Comparison of ENCODE assay signal across 21 mouse cellular contexts in genomic region chr17:69194599-69194998, GRCm38 (mm10).
DNase-seq lines count a peak whose midpoint lies in the region; ATAC-seq lines count a peak whose summit lies in the region.
"Had no signal": no experiment of that assay in that cellular context is flagged by ENCODE, and none has a peak within 500 bp of the region (broad histone marks: within the 10 kb centered on the region; RNA-seq: fewer than 3 reads in every experiment).

No protein-coding gene starts in this region.

- DNase-seq in neural tube, embryonic 11.5 days (ENCODE audit: low spot score) = no peak
- DNase-seq in neural tube, embryonic 10.5 days (ENCODE audit: extremely low spot score, low spot score) = no peak
- DNase-seq in frontal cortex, postnatal 36 days (ENCODE audit: low spot score in 2 of 2) = no peak
- no peak for DNase-seq in cerebellum, adult 8-10 months
- DNase-seq: adrenal gland, postnatal 25 days; cerebellum, adult 11 months; cerebellum, postnatal 14 days; embryo, embryonic 11 days; gastrocnemius, postnatal 10 days; heart, adult 11 months; heart, postnatal 14 days; kidney, adult 8-10 months; kidney, postnatal 14 days; lung, adult 2 months; thymus, postnatal 25 days had no signal

- no peaks in the 10 kb centered on the region for H3K9me3 ChIP-seq in heart, embryonic 12.5 days (replicated peaks)
- H3K9me3 ChIP-seq in heart, embryonic 11.5 days (replicated peaks; ENCODE audit: control insufficient read depth, low read length) = no peaks in the 10 kb centered on the region
- H3K9me3 ChIP-seq in neural tube, embryonic 11.5 days (ENCODE audit: control insufficient read depth, low read length) = no peaks in the 10 kb centered on the region
- no peaks in the 10 kb centered on the region for H3K9me3 ChIP-seq in midbrain, embryonic 13.5 days

- H3K27ac ChIP-seq in heart, embryonic 12.5 days (ENCODE audit: poor library complexity, severe bottlenecking) = 0 out of 2 replicates have a peak overlapping the region, but pooled peaks have one; percentile 24
- H3K27ac ChIP-seq in heart, embryonic 11.5 days (ENCODE audit: low read depth, low read length) = no peak overlapping the region
- H3K27ac ChIP-seq in neural tube, embryonic 11.5 days (ENCODE audit: low read depth, low read length) = no peak overlapping the region
- peak overlapping the region; percentile 80 for H3K27ac ChIP-seq in midbrain, embryonic 13.5 days

- no peak for ATAC-seq in heart, embryonic 12.5 days (ENCODE audit: insufficient number of reproducible peaks, low FRiP score)
- no peak for ATAC-seq in heart, embryonic 11.5 days (replicated peaks; ENCODE audit: insufficient number of reproducible peaks, low FRiP score, low TSS enrichment)
- ATAC-seq in neural tube, embryonic 11.5 days (ENCODE audit: insufficient read depth, low FRiP score, low TSS enrichment) = peak; percentile 52
- no peak for ATAC-seq in midbrain, embryonic 13.5 days
- ATAC-seq: inflammation-experienced regulatory T-cells, adult 6 months had no signal

- H3K9ac ChIP-seq in heart, embryonic 12.5 days = no peak overlapping the region
- H3K9ac ChIP-seq in heart, embryonic 11.5 days (ENCODE audit: low read depth, low read length) = no peak overlapping the region
- H3K9ac ChIP-seq in neural tube, embryonic 11.5 days (ENCODE audit: low read length) = no peak overlapping the region
- H3K9ac ChIP-seq in midbrain, embryonic 13.5 days (replicated peaks) = no peak overlapping the region

- WGBS in heart, embryonic 12.5 days = 60% methylated on average over 3 of the region's 3 CpGs
- WGBS in heart, embryonic 11.5 days (ENCODE audit: insufficient replicate concordance) = 63% methylated on average over 3 of the region's 3 CpGs
- WGBS in neural tube, embryonic 11.5 days = 18% methylated on average over 3 of the region's 3 CpGs
- WGBS in midbrain, embryonic 13.5 days = 17% methylated on average over 3 of the region's 3 CpGs

- no peaks in the 10 kb centered on the region for H3K36me3 ChIP-seq in heart, embryonic 12.5 days
- H3K36me3 ChIP-seq in heart, embryonic 11.5 days (ENCODE audit: control insufficient read depth, insufficient read depth, low read length) = no peaks in the 10 kb centered on the region
- no peaks in the 10 kb centered on the region for H3K36me3 ChIP-seq in neural tube, embryonic 11.5 days (ENCODE audit: control insufficient read depth, insufficient read depth, low read length)
- H3K36me3 ChIP-seq in midbrain, embryonic 13.5 days = no peaks in the 10 kb centered on the region
- H3K36me3 ChIP-seq: G1E had no signal

- H3K4me3 ChIP-seq in heart, embryonic 12.5 days = no peak overlapping the region
- no peak overlapping the region for H3K4me3 ChIP-seq in heart, embryonic 11.5 days (ENCODE audit: low read depth, low read length)
- H3K4me3 ChIP-seq in neural tube, embryonic 11.5 days (ENCODE audit: low read depth, low read length) = no peak overlapping the region
- H3K4me3 ChIP-seq in midbrain, embryonic 13.5 days (replicated peaks) = no peak overlapping the region
- H3K4me3 ChIP-seq: megakaryocyte, embryonic 14.5 days had no signal

- peaks cover 68% of the 10 kb centered on the region for H3K4me1 ChIP-seq in heart, embryonic 12.5 days (replicated peaks)
- H3K4me1 ChIP-seq in heart, embryonic 11.5 days (ENCODE audit: control insufficient read depth, insufficient read depth, low read length) = peaks cover 56% of the 10 kb centered on the region
- peaks cover 16% of the 10 kb centered on the region for H3K4me1 ChIP-seq in neural tube, embryonic 11.5 days (ENCODE audit: control insufficient read depth, insufficient read depth, low read length)
- peaks cover 32% of the 10 kb centered on the region for H3K4me1 ChIP-seq in midbrain, embryonic 13.5 days (replicated peaks)
- H3K4me1 ChIP-seq: megakaryocyte, embryonic 14.5 days had no signal

- H3K27me3 ChIP-seq in heart, embryonic 12.5 days (replicated peaks) = no peaks in the 10 kb centered on the region
- no peaks in the 10 kb centered on the region for H3K27me3 ChIP-seq in heart, embryonic 11.5 days (ENCODE audit: control insufficient read depth, insufficient read depth, low read length)
- no peaks in the 10 kb centered on the region for H3K27me3 ChIP-seq in neural tube, embryonic 11.5 days (ENCODE audit: control insufficient read depth, insufficient read depth, low read length)
- H3K27me3 ChIP-seq in midbrain, embryonic 13.5 days = no peaks in the 10 kb centered on the region
- H3K27me3 ChIP-seq: megakaryocyte, embryonic 14.5 days had no signal

- H3K4me2 ChIP-seq in heart, embryonic 12.5 days = no peak overlapping the region
- H3K4me2 ChIP-seq in heart, embryonic 11.5 days = no peak overlapping the region
- no peak overlapping the region for H3K4me2 ChIP-seq in neural tube, embryonic 11.5 days (ENCODE audit: low read depth)
- H3K4me2 ChIP-seq in midbrain, embryonic 13.5 days (replicated peaks) = no peak overlapping the region

Comparison
In these comparisons a context has a peak if more than half of its experiments do, and no peak if none do; other contexts are left out.
1. H3K27ac ChIP-seq: peak in heart, embryonic 12.5 days (single experiment) and midbrain, embryonic 13.5 days (single experiment); none in heart, embryonic 11.5 days (single experiment) and neural tube, embryonic 11.5 days (single experiment).